Mouse (Mus musculus): ENCODE data around the gene Ints13.

DNA sequence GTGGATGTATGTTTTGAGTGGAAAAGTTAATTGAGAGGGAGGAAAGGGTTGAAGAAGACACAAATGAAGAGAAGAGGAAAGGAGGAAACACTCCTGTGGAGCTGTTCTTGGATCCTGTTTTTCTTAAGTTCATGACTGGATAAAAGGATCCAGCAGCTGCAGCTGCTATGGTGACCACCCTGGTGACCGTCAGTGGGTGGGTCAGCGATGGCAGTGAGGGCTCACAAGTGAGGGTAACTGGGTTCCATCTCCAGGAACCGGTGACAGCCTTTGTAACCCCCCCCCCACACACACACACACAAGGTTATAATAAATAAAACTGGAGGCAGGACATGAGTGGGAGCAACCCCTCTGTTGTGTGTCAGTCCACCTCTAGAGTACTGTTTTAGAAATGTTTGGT, 74.8 kb downstream of the Ints13 start:
- TF ChIP-seq EP300 (IDR thresholded peaks at IDR 0.05; ENCODE audit: insufficient read depth, low read depth, low read length) (no peak), CTCF (IDR thresholded peaks at IDR 0.05) (no peak)

Data from heart, adult 2 months (tissue).